Comparison of ENCODE assay signal across 23 mouse cellular contexts in the genomic region with DNA sequence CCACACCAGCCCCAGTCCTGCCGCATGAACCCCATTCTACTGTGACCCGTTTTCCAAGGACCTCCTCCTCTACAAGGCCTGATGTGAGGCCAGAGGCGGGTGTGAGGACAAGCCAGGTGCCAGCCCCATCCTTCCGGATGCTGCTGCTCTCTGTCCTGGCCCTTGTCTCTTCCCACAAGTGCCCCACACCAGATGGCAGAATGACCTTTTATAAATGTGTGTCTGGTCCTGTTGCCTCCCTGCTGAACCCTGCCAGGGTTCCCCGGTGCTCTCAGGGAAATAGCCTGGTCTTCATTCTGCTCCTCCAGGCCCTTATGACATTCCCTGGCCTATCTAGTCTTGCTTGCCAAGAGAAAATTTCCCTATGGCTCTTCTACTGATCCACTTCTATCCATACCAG. TPM values are rescaled to one million over a fixed set of nuclear protein-coding genes. Genes with fewer than 3 reads are reported as not detected.
A peak's percentile ranks its signal among the peaks of the same experiment; 100 is the strongest.
DNase-seq lines count a peak whose midpoint lies in the region; ATAC-seq and TF ChIP-seq lines count a peak whose summit lies in the region.
"Had no signal": no experiment of that assay in that cellular context is flagged by ENCODE, and none has a peak within 500 bp of the region (broad histone marks: within the 10 kb centered on the region; RNA-seq: fewer than 3 reads in every experiment).

No protein-coding gene starts in this region.

- no peak for TF ChIP-seq CTCF in layer of hippocampus, adult 2 months (conservative IDR thresholded peaks at IDR 0.05)
- no peak for TF ChIP-seq CTCF in forebrain, postnatal 0 days (IDR thresholded peaks at IDR 0.05; ENCODE audit: low read depth)

- WGBS in forebrain, postnatal 0 days, result 85% methylated on average over 5 of the region's 5 CpGs

- no peaks in the 10 kb centered on the region for H3K4me1 ChIP-seq in forebrain, postnatal 0 days (ENCODE audit: insufficient read depth)

- no peak for ATAC-seq in megakaryocyte progenitor cell, adult 5-6 weeks (replicated peaks; ENCODE audit: poor library complexity)
- ATAC-seq in forebrain, postnatal 0 days, result no peak
- ATAC-seq: CD4-positive, CD25-positive, alpha-beta regulatory T cell, adult 4 months; forebrain, embryonic 16.5 days; hindbrain, embryonic 16.5 days; inflammation-experienced regulatory T-cells, adult 6 months; intestine, postnatal 0 days had no signal

- H3K9me3 ChIP-seq in forebrain, postnatal 0 days (ENCODE audit: low read length), result no peaks in the 10 kb centered on the region
- H3K9me3 ChIP-seq: embryonic facial prominence, embryonic 13.5 days; forebrain, embryonic 12.5 days; G1E; heart, embryonic 10.5 days; hindbrain, embryonic 12.5 days had no signal

- H3K4me3 ChIP-seq in layer of hippocampus, adult 2 months, result no peak overlapping the region
- no peak overlapping the region for H3K4me3 ChIP-seq in forebrain, postnatal 0 days (ENCODE audit: low read depth, low read length)
- H3K4me3 ChIP-seq: embryonic facial prominence, embryonic 13.5 days; forebrain, embryonic 12.5 days; heart, embryonic 10.5 days; hindbrain, embryonic 12.5 days had no signal

- no peaks in the 10 kb centered on the region for H3K27me3 ChIP-seq in forebrain, postnatal 0 days (ENCODE audit: insufficient read depth, low read length)
- H3K27me3 ChIP-seq: embryonic facial prominence, embryonic 13.5 days; forebrain, embryonic 12.5 days had no signal

- H3K9ac ChIP-seq in forebrain, postnatal 0 days, result no peak overlapping the region
- H3K9ac ChIP-seq: embryonic facial prominence, embryonic 13.5 days; forebrain, embryonic 12.5 days; hindbrain, embryonic 12.5 days had no signal

- H3K36me3 ChIP-seq in forebrain, postnatal 0 days (ENCODE audit: insufficient read depth), result no peaks in the 10 kb centered on the region
- H3K36me3 ChIP-seq: embryonic facial prominence, embryonic 13.5 days; forebrain, embryonic 12.5 days; G1E; heart, embryonic 10.5 days; hindbrain, embryonic 12.5 days had no signal

- H3K4me2 ChIP-seq in forebrain, postnatal 0 days (ENCODE audit: low read depth), result no peak overlapping the region
- H3K4me2 ChIP-seq: embryonic facial prominence, embryonic 13.5 days; forebrain, embryonic 12.5 days; hindbrain, embryonic 12.5 days had no signal

- DNase-seq in cerebellum, adult 11 months, result peak; percentile 62
- DNase-seq in cerebellum, postnatal 4 days (ENCODE audit: low spot score in 2 of 2), result no peak
- DNase-seq in layer of hippocampus, adult 2 months (ENCODE audit: low spot score in 2 of 2), result no peak
- DNase-seq in layer of hippocampus, postnatal 10 days (ENCODE audit: low spot score in 2 of 2), result no peak
- DNase-seq in cerebellum, postnatal 14 days, result peak; percentile 36 to 52
- no peak for DNase-seq in forebrain, postnatal 0 days
- DNase-seq: adrenal gland, postnatal 10 days; B cell, adult 2 months; gastrocnemius, postnatal 10 days; heart, adult 18-20 months; heart, postnatal 10 days; heart, postnatal 4 days had no signal

- H3K27ac ChIP-seq in layer of hippocampus, adult 2 months, result peak overlapping the region; percentile 48; the same call in 1 of the 2 replicates
- no peak overlapping the region for H3K27ac ChIP-seq in forebrain, postnatal 0 days (ENCODE audit: low read depth, low read length)
- H3K27ac ChIP-seq: embryonic facial prominence, embryonic 13.5 days; forebrain, embryonic 12.5 days; heart, embryonic 10.5 days; hindbrain, embryonic 12.5 days had no signal

RNA-seq across cellular contexts. Expression of gene Neurl1a, which starts 47.2 kb away (rescaled TPM):
- 100 to 1,000 TPM; 180 to 194 TPM for total RNA-seq in layer of hippocampus, adult 2 months (2021)
- total RNA-seq in layer of hippocampus, postnatal 10 days (2021), result 100 to 1,000 TPM; 112 to 133 TPM
- not detected in 2 replicates for total RNA-seq in megakaryocyte progenitor cell, adult 5-6 weeks (2015)
- 0.04 TPM in 1 of 2 replicates, not detected in the other for total RNA-seq in megakaryocyte progenitor cell, adult 5-6 weeks (2017)
- total RNA-seq in forebrain, postnatal 0 days (2014; rRNA removed), result 51.5 and 52.1 TPM in 2 replicates
- 11.6 and 15.7 TPM in 2 replicates for polyA plus RNA-seq in forebrain, postnatal 0 days (2015; fragmentation: Nextera tagmentation; extraction: Ambion mirVana)
- polyA plus RNA-seq: G1E had no signal

Comparison
In these comparisons a context has a peak if more than half of its experiments do, and no peak if none do; other contexts are left out.
1. DNase-seq: peak in cerebellum, adult 11 months (single experiment) and cerebellum, postnatal 14 days (2 of 2); none in cerebellum, postnatal 4 days (0 of 2), layer of hippocampus, adult 2 months (0 of 2), layer of hippocampus, postnatal 10 days (0 of 2) and forebrain, postnatal 0 days (single experiment).
2. RNA of gene Neurl1a, which starts 47.2 kb away (total RNA-seq): 180 to 194 TPM in layer of hippocampus, adult 2 months, 112 to 133 TPM in layer of hippocampus, postnatal 10 days and 51.5 to 52.1 TPM in forebrain, postnatal 0 days; 0.04 TPM in megakaryocyte progenitor cell, adult 5-6 weeks; every median in the first group is over 10 times any median in the second.